ENCODE assay signal across 24 mouse cellular contexts in genomic region chr7:19633855-19634254, GRCm38 (mm10). TPM values are rescaled to one million over a fixed set of nuclear protein-coding genes. Genes with fewer than 3 reads are reported as not detected.
"Had no signal": no experiment of that assay in that cellular context is flagged by ENCODE, and none has a peak within 500 bp of the region (broad histone marks: within the 10 kb centered on the region; RNA-seq: fewer than 3 reads in every experiment).

No protein-coding gene starts in this region.

- H3K4me2 ChIP-seq: lung, embryonic 14.5 days; midbrain, embryonic 12.5 days; neural tube, embryonic 13.5 days; neural tube, embryonic 15.5 days had no signal

- ATAC-seq: midbrain, embryonic 16.5 days had no signal

- H3K4me3 ChIP-seq: midbrain, embryonic 10.5 days; midbrain, embryonic 12.5 days; myocyte; neural tube, embryonic 13.5 days; neural tube, embryonic 15.5 days had no signal

- DNase-seq: lung, embryonic 14.5 days; lung, postnatal 10 days; lung, postnatal 4 days; midbrain, embryonic 14.5 days; retina, postnatal 1 day; right cerebral cortex, adult 18-20 months; right cerebral cortex, postnatal 25 days; right cerebral cortex, postnatal 4 days; spleen, adult 18-20 months; thymus, adult 18-20 months; thymus, postnatal 14 days; thymus, postnatal 36 days had no signal

- H3K27me3 ChIP-seq: midbrain, embryonic 12.5 days; neural tube, embryonic 13.5 days; neural tube, embryonic 15.5 days had no signal

- H3K4me1 ChIP-seq: midbrain, embryonic 12.5 days had no signal

- H3K27ac ChIP-seq: midbrain, embryonic 10.5 days; midbrain, embryonic 12.5 days; neural tube, embryonic 13.5 days; neural tube, embryonic 15.5 days had no signal

- H3K9me3 ChIP-seq: midbrain, embryonic 10.5 days; midbrain, embryonic 12.5 days; neural tube, embryonic 13.5 days; neural tube, embryonic 15.5 days had no signal

- H3K9ac ChIP-seq: lung, embryonic 14.5 days; midbrain, embryonic 12.5 days; neural tube, embryonic 13.5 days; neural tube, embryonic 15.5 days had no signal

RNA-seq across cellular contexts. Expression of gene Apoc2, which starts 43.9 kb away (rescaled TPM):
- total RNA-seq: megakaryocyte-erythroid progenitor cell, adult 5-6 weeks had no signal
- polyA plus RNA-seq: midbrain, embryonic 12.5 days; midbrain, embryonic 16.5 days; myocyte had no signal

RNA-seq across cellular contexts. Expression of gene Gm44805, which starts 47.4 kb away (rescaled TPM):
- total RNA-seq: megakaryocyte, adult 5-6 weeks; megakaryocyte-erythroid progenitor cell, adult 5-6 weeks had no signal
- polyA plus RNA-seq: lung, embryonic 14.5 days; lung, embryonic 16.5 days; midbrain, embryonic 10.5 days; midbrain, embryonic 12.5 days; midbrain, embryonic 14.5 days; midbrain, embryonic 16.5 days; myocyte; neural tube, embryonic 11.5 days; neural tube, embryonic 13.5 days; neural tube, embryonic 15.5 days; stomach, embryonic 14.5 days; thymus, postnatal 0 days had no signal
